Mouse (Mus musculus) layer of hippocampus, postnatal 25 days (tissue): ENCODE data around the gene Phgr1. TPM values are rescaled to one million over a fixed set of nuclear protein-coding genes. Genes with fewer than 3 reads are reported as not detected.

Source experiments
- DNase-seq, 2 experiments: peaks; one replicate each; pipeline ENCODE4 v3.0.0; 2022; ENCODE audit warnings: mixed read lengths in 2 of 2, low spot score in 1 of 2; ENCODE audit errors: extremely low spot score in 1 of 2
- total RNA-seq, 2 experiments: library from RNA; stranded (reverse); gene quantifications; 2 replicates each; pipeline ENCODE4 v1.2.3; 2021

Phgr1 gene
- total RNA-seq, 2 experiments from 2014 or later: not detected

DNA sequence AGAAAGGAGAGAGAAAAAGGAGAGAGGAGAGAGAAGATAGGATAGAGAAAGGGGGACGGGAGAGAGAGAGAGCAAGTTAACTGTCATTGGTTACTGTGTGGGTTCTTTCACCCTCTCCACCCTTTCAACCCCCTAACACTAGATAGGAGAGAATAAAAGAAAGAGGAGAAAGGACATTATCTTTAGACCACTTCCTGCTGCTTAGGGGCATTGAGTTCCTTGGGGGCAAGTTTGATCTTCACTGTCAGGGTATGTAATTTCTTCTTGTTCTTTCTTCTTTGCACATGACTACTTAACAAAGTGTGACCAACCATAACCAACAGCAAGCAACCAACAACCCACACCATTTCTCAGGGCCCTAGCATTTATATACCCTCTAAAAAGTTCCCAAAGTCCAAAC, 40.2 kb downstream of the Phgr1 start:
- DNase-seq: no peak

DNA sequence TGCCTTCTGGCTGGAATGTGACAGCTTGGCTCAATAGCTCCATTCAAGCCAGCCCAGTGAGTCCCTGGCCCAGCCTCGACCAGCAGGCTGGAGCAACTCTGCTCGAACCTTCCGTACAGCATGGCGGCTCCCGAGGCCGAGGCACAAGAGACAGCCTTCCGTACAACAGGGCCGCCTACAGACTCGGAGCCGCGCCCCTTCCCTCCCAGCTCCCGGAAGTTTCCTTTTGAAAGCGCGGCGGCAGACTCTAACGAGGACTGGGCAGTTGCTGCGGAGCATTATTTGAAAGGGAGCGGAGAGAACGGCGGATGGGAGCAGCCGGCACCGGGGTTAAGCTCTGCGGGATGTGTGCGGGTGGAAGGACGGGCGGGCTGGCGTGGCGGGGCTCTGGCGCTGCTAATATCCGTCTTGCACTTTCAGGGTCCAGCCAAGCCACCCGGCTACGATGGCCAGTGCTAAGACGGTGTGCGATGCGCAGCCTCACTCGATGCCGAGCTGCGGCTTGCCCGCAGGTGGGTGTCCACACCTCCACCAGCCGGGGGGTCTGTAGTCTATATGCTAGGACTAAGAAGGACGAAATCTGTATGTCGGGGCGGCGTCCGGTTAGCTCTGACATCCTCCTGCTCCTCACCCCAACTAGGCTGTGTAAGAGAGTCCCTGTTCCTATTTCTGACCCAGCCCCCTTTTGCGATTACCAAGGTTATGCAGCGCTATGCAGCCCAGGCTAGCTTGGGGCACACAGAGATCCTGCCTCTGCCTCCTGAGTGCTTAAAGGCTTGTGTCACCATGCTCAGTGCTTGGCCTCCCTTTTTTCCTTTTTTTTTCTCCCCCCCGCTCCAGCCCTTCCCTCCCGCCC, 41.6 kb downstream of the Phgr1 start, which contains the start of gene Knstrn:
Knstrn (plus strand) TSS at position 23 of the 856 bp plus-strand sequence.
- DNase-seq: peak; percentile 63 to 79

DNA sequence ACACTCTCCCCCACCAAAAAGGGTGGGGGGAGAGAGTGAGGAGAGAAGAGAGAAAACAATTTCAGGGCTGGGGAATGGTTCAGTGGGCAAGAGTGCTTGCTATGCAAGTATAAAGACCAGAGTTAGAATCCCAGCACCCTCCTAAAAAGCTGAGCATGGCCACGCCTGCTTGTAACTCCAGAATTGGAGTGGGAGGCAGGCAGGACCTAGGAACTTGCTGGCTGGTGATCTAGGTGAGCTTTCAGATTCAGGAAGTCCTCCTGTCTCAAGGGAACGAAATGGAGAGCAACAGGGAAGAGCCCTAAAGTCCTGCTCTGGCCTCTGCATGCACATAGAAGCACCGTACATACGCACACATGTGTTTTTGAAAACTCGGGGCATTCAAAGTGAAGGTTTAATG, 50.2 kb downstream of the Phgr1 start:
- no peak for DNase-seq

DNA sequence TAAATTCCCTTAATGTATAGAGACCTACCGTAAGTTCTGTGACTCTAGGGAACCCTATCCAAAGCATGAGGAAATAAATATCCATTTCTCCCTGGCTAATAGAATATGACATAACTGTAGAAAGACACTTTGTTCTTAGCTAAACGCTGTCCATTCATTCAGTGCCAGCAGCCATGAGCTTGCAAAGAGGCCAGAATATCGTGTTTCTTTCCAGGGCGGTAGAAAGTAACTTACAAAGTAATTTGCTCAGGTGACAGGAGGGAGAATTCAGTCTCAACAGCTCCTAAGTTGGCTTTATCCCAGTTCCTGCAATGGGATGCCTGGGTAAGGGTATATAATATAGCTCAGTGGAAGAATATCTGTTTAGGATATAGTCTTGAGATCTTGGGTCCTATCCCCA, 51.8 kb downstream of the Phgr1 start:
- no peak for DNase-seq

Other genes with a start within 250 kb of the Phgr1 start
- 1 to 10 TPM; 4.0 to 5.0 TPM for gene Bmf, start 223.1 kb upstream of the Phgr1 start, total RNA-seq
- gene Bub1b, start 174.6 kb upstream of the Phgr1 start, total RNA-seq: 1 to 10 TPM; 2.0 to 2.4 TPM
- gene Pak6, start 109.5 kb upstream of the Phgr1 start, total RNA-seq: 10 to 100 TPM; 50.5 to 58.0 TPM
- gene Ankrd63, start 68.8 kb upstream of the Phgr1 start, total RNA-seq: 10 to 100 TPM; 17.7 to 17.9 TPM
- 1 to 10 TPM; 2.0 to 2.4 TPM for gene Plcb2, start 44.3 kb upstream of the Phgr1 start, total RNA-seq
- 10 to 100 TPM; 58.3 to 64.5 TPM for gene Inafm2, start 27.0 kb upstream of the Phgr1 start, total RNA-seq
- gene Ccdc9b, start 10.1 kb upstream of the Phgr1 start, total RNA-seq: 1 to 10 TPM; 4.9 to 6.7 TPM
- gene Disp2, start 7.0 kb downstream of the Phgr1 start, total RNA-seq: 100 to 1,000 TPM; 255 to 263 TPM
- gene Knstrn, start 41.2 kb downstream of the Phgr1 start, total RNA-seq: 1 to 10 TPM; 1.7 to 2.1 TPM
- 100 to 1,000 TPM in 1 of 2 experiments, 10 to 100 TPM in 1; 85.9 to 101 TPM for gene Ivd, start 89.2 kb downstream of the Phgr1 start, total RNA-seq
- gene Bahd1, start 127.6 kb downstream of the Phgr1 start, total RNA-seq: 10 to 100 TPM; 45.6 to 52.9 TPM
- gene Chst14, start 153.7 kb downstream of the Phgr1 start, total RNA-seq: 1 to 10 TPM; 3.0 to 3.2 TPM